In the genomic region with DNA sequence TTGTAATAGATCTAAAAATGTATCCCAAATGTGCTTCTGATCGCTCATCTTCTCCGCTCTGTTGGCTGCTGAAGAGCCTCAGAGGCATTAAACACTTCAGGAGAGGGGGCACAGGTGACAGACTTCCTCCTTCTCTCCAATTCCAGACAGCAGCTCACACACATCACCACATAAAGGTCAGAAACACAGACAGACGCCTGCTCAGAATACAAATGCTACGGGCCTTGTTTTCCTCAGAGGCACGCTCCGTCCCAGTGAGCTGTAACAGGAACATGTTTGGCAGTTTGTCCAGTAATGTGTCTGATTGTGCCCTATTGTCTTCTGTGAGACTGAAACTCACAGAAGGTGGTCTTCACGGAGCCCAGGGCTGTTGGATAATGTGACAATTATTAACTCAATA, we compare ENCODE assay signal across 14 mouse cellular contexts. TPM values are rescaled to one million over a fixed set of nuclear protein-coding genes. Genes with fewer than 3 reads are reported as not detected.
DNase-seq lines count a peak whose midpoint lies in the region; ATAC-seq and TF ChIP-seq lines count a peak whose summit lies in the region.
"Had no signal": no experiment of that assay in that cellular context is flagged by ENCODE, and none has a peak within 500 bp of the region (broad histone marks: within the 10 kb centered on the region; RNA-seq: fewer than 3 reads in every experiment).

No protein-coding gene starts in this region.

- H3K4me3 ChIP-seq in liver, embryonic 12.5 days: no peak overlapping the region
- no peak overlapping the region for H3K4me3 ChIP-seq in liver, embryonic 11.5 days (ENCODE audit: low read depth, low read length)
- no peak overlapping the region for H3K4me3 ChIP-seq in hindbrain, embryonic 10.5 days
- no peak overlapping the region for H3K4me3 ChIP-seq in hindbrain, postnatal 0 days (ENCODE audit: low read length)
- no peak overlapping the region for H3K4me3 ChIP-seq in neural tube, embryonic 14.5 days (ENCODE audit: low read depth, low read length)
- H3K4me3 ChIP-seq: heart, embryonic 12.5 days; lung, embryonic 15.5 days had no signal

- no peak overlapping the region for H3K4me2 ChIP-seq in liver, embryonic 12.5 days
- H3K4me2 ChIP-seq in liver, embryonic 11.5 days: no peak overlapping the region
- H3K4me2 ChIP-seq in hindbrain, postnatal 0 days (ENCODE audit: low read depth, low read length): no peak overlapping the region
- H3K4me2 ChIP-seq in neural tube, embryonic 14.5 days (ENCODE audit: low read depth, low read length): no peak overlapping the region
- H3K4me2 ChIP-seq: heart, embryonic 12.5 days; lung, embryonic 15.5 days had no signal

- no peak for TF ChIP-seq CTCF in hindbrain, postnatal 0 days (IDR thresholded peaks at IDR 0.05; ENCODE audit: low read depth)

- WGBS in liver, embryonic 12.5 days (ENCODE audit: insufficient replicate concordance): 86% methylated on average over 7 of the region's 7 CpGs
- WGBS in liver, embryonic 11.5 days: 87% methylated on average over 7 of the region's 7 CpGs
- 73% methylated on average over 7 of the region's 7 CpGs for WGBS in hindbrain, embryonic 10.5 days
- 41% methylated on average over 7 of the region's 7 CpGs for WGBS in hindbrain, postnatal 0 days
- 36% methylated on average over 7 of the region's 7 CpGs for WGBS in neural tube, embryonic 14.5 days

- no peaks in the 10 kb centered on the region for H3K9me3 ChIP-seq in liver, embryonic 12.5 days (replicated peaks)
- H3K9me3 ChIP-seq in liver, embryonic 11.5 days (ENCODE audit: control insufficient read depth, low read length): no peaks in the 10 kb centered on the region
- H3K9me3 ChIP-seq in hindbrain, embryonic 10.5 days: 0 out of 2 replicates have a peak, but pooled peaks cover 2% of the 10 kb centered on the region
- H3K9me3 ChIP-seq in hindbrain, postnatal 0 days (ENCODE audit: low read length): no peaks in the 10 kb centered on the region
- H3K9me3 ChIP-seq in neural tube, embryonic 14.5 days (ENCODE audit: control insufficient read depth, low read length): no peaks in the 10 kb centered on the region
- H3K9me3 ChIP-seq: heart, embryonic 12.5 days; lung, embryonic 15.5 days had no signal

- no peak for ATAC-seq in liver, embryonic 12.5 days
- ATAC-seq in liver, embryonic 11.5 days (replicated peaks; ENCODE audit: low FRiP score): no peak
- peak; percentile 63 for ATAC-seq in hindbrain, postnatal 0 days
- ATAC-seq in neural tube, embryonic 14.5 days (ENCODE audit: low read depth): peak; percentile 58; the same call in 1 of the 2 replicates

- no peak overlapping the region for H3K9ac ChIP-seq in liver, embryonic 12.5 days
- no peak overlapping the region for H3K9ac ChIP-seq in liver, embryonic 11.5 days (ENCODE audit: low read depth, low read length)
- no peak overlapping the region; the same call in 1 of the 2 replicates for H3K9ac ChIP-seq in hindbrain, postnatal 0 days (replicated peaks; ENCODE audit: low read length)
- no peak overlapping the region for H3K9ac ChIP-seq in neural tube, embryonic 14.5 days (replicated peaks; ENCODE audit: low read depth, low read length)
- H3K9ac ChIP-seq: heart, embryonic 12.5 days; lung, embryonic 15.5 days had no signal

- H3K36me3 ChIP-seq in liver, embryonic 12.5 days: peaks cover 81% of the 10 kb centered on the region
- H3K36me3 ChIP-seq in liver, embryonic 11.5 days (ENCODE audit: control insufficient read depth, insufficient read depth, low read length): no peaks in the 10 kb centered on the region; the same call in 1 of the 2 replicates
- H3K36me3 ChIP-seq in hindbrain, embryonic 10.5 days: peaks cover under 1% of the 10 kb centered on the region; the same call in 1 of the 2 replicates
- H3K36me3 ChIP-seq in hindbrain, postnatal 0 days (ENCODE audit: insufficient read depth, low read length): no peaks in the 10 kb centered on the region
- H3K36me3 ChIP-seq in neural tube, embryonic 14.5 days (ENCODE audit: control insufficient read depth, insufficient read depth, low read length): no peaks in the 10 kb centered on the region
- H3K36me3 ChIP-seq: lung, embryonic 15.5 days had no signal

- H3K27ac ChIP-seq in liver, embryonic 12.5 days: 0 out of 2 replicates have a peak overlapping the region, but pooled peaks have one; percentile 27
- no peak overlapping the region for H3K27ac ChIP-seq in liver, embryonic 11.5 days (ENCODE audit: low read depth, low read length)
- peak overlapping the region; percentile 31; the same call in 1 of the 2 replicates for H3K27ac ChIP-seq in hindbrain, embryonic 10.5 days
- H3K27ac ChIP-seq in hindbrain, postnatal 0 days: no peak overlapping the region
- H3K27ac ChIP-seq in neural tube, embryonic 14.5 days (ENCODE audit: low read depth, low read length): no peak overlapping the region
- H3K27ac ChIP-seq: lung, embryonic 15.5 days had no signal

- H3K4me1 ChIP-seq in liver, embryonic 12.5 days: peaks cover 42% of the 10 kb centered on the region
- H3K4me1 ChIP-seq in liver, embryonic 11.5 days (replicated peaks; ENCODE audit: control insufficient read depth, insufficient read depth, low read length): peaks cover 12% of the 10 kb centered on the region
- H3K4me1 ChIP-seq in hindbrain, embryonic 10.5 days (replicated peaks): peaks cover 10% of the 10 kb centered on the region
- H3K4me1 ChIP-seq in hindbrain, postnatal 0 days (ENCODE audit: insufficient read depth, low read length): peaks cover 4% of the 10 kb centered on the region; the same call in 1 of the 2 replicates
- no peaks in the 10 kb centered on the region for H3K4me1 ChIP-seq in neural tube, embryonic 14.5 days (ENCODE audit: control insufficient read depth, insufficient read depth, low read length)
- H3K4me1 ChIP-seq: heart, embryonic 12.5 days had no signal

- no peak for DNase-seq in liver, embryonic 11.5 days (ENCODE audit: low spot score)
- no peak for DNase-seq in hindbrain, embryonic 10.5 days (ENCODE audit: low spot score)
- DNase-seq in hindbrain, postnatal 0 days (ENCODE audit: low spot score): peak; percentile 53
- no peak for DNase-seq in thymus, postnatal 14 days
- no peak for DNase-seq in frontal cortex, postnatal 36 days (ENCODE audit: low spot score in 2 of 2)
- DNase-seq: adrenal gland, postnatal 10 days; cerebellum, adult 9-11 months; embryo, embryonic 11 days; heart, postnatal 4 days; right cerebral cortex, postnatal 25 days had no signal

- H3K27me3 ChIP-seq in liver, embryonic 12.5 days (replicated peaks): no peaks in the 10 kb centered on the region
- H3K27me3 ChIP-seq in liver, embryonic 11.5 days (replicated peaks; ENCODE audit: control insufficient read depth, insufficient read depth, low read length): no peaks in the 10 kb centered on the region
- H3K27me3 ChIP-seq in hindbrain, embryonic 10.5 days (ENCODE audit: insufficient read depth, poor library complexity, severe bottlenecking): no peaks in the 10 kb centered on the region
- no peaks in the 10 kb centered on the region for H3K27me3 ChIP-seq in hindbrain, postnatal 0 days (ENCODE audit: insufficient read depth, low read length)
- H3K27me3 ChIP-seq in neural tube, embryonic 14.5 days (ENCODE audit: control insufficient read depth, insufficient read depth, low read length): no peaks in the 10 kb centered on the region
- H3K27me3 ChIP-seq: heart, embryonic 12.5 days; lung, embryonic 15.5 days had no signal

RNA-seq across cellular contexts. Expression of a gene that starts 15.8 kb away (rescaled TPM):
- polyA plus RNA-seq in liver, embryonic 12.5 days (2016; fragmentation: Nextera tagmentation; extraction: Ambion mirVana): 59.3 and 60.6 TPM in 2 replicates
- 60.1 and 61.2 TPM in 2 replicates for polyA plus RNA-seq in liver, embryonic 11.5 days (2014; fragmentation: Nextera tagmentation; extraction: Ambion mirVana)
- 32.1 and 32.4 TPM in 2 replicates for polyA plus RNA-seq in hindbrain, embryonic 10.5 days (2016; fragmentation: Nextera tagmentation; extraction: Ambion mirVana)
- total RNA-seq in hindbrain, postnatal 0 days (2014; rRNA removed): 17.9 TPM in 2 replicates
- 50.4 and 56.2 TPM in 2 replicates for polyA plus RNA-seq in hindbrain, postnatal 0 days (2015; fragmentation: Nextera tagmentation; extraction: Ambion mirVana)
- 32.9 and 34.0 TPM in 2 replicates for polyA plus RNA-seq in neural tube, embryonic 14.5 days (2014; fragmentation: Nextera tagmentation; extraction: Ambion mirVana)

RNA-seq across cellular contexts. Expression of a gene that starts 26.3 kb away (rescaled TPM):
- polyA plus RNA-seq in liver, embryonic 12.5 days (2016; fragmentation: Nextera tagmentation; extraction: Ambion mirVana): 15.4 and 16.0 TPM in 2 replicates
- 17.8 and 18.5 TPM in 2 replicates for polyA plus RNA-seq in liver, embryonic 11.5 days (2014; fragmentation: Nextera tagmentation; extraction: Ambion mirVana)
- 5.8 and 6.4 TPM in 2 replicates for polyA plus RNA-seq in hindbrain, embryonic 10.5 days (2016; fragmentation: Nextera tagmentation; extraction: Ambion mirVana)
- total RNA-seq in hindbrain, postnatal 0 days (2014; rRNA removed): 4.1 and 5.2 TPM in 2 replicates
- 5.8 and 6.2 TPM in 2 replicates for polyA plus RNA-seq in hindbrain, postnatal 0 days (2015; fragmentation: Nextera tagmentation; extraction: Ambion mirVana)
- polyA plus RNA-seq in neural tube, embryonic 14.5 days (2014; fragmentation: Nextera tagmentation; extraction: Ambion mirVana): 2.7 and 5.8 TPM in 2 replicates

Comparison
In these comparisons a context has a peak if more than half of its experiments do, and no peak if none do; other contexts are left out.
1. H3K27ac ChIP-seq: peak in liver, embryonic 12.5 days (single experiment) and hindbrain, embryonic 10.5 days (single experiment); none in liver, embryonic 11.5 days (single experiment), hindbrain, postnatal 0 days (single experiment) and neural tube, embryonic 14.5 days (single experiment).
2. ATAC-seq: peak in hindbrain, postnatal 0 days (single experiment) and neural tube, embryonic 14.5 days (single experiment); none in liver, embryonic 12.5 days (single experiment) and liver, embryonic 11.5 days (single experiment).